Mouse (Mus musculus) C2C12 (cell line): ENCODE results near the gene Myt1l. TPM values are rescaled to one million over a fixed set of nuclear protein-coding genes. Genes with fewer than 3 reads are reported as not detected.

Experiments used
- H3K27me3 ChIP-seq: one replicate; pipeline ENCODE4 v1.6.1; 2011; ENCODE audit not compliant: control insufficient read depth, insufficient read depth, insufficient read length
- H3K36me3 ChIP-seq: one replicate; pipeline ENCODE4 v1.6.1; 2011; ENCODE audit not compliant: control insufficient read depth, insufficient read depth
- H3K4me3 ChIP-seq: one replicate; pipeline ENCODE4 v1.5.1; 2011; ENCODE audit warnings: mild to moderate bottlenecking, control low read depth; ENCODE audit not compliant: poor library complexity, insufficient read depth, severe bottlenecking
- H3K79me2 ChIP-seq: one replicate; pipeline ENCODE4 v1.6.1; 2011; ENCODE audit not compliant: control insufficient read depth, insufficient read depth
- H3K79me3 ChIP-seq: one replicate; pipeline ENCODE4 v1.6.1; 2011; ENCODE audit warnings: low read depth, control low read depth
- H3ac ChIP-seq: one replicate; pipeline ENCODE3; 2011; ENCODE audit warnings: low read depth; ENCODE audit not compliant: control insufficient read depth, insufficient read length
- CEBPB ChIP-seq: IDR thresholded peaks from one replicate; pipeline ENCODE4 v1.6.1; 2011; ENCODE audit warnings: low read depth, mild to moderate bottlenecking, control low read depth, moderate library complexity
- CTCF ChIP-seq: IDR thresholded peaks from one replicate; pipeline ENCODE4 v1.5.1; 2011; ENCODE audit not compliant: control insufficient read depth, insufficient read depth, insufficient read length
- FOSL1 ChIP-seq: IDR thresholded peaks from one replicate; pipeline ENCODE4 v1.8.0; 2011; ENCODE audit warnings: mild to moderate bottlenecking, low read length; ENCODE audit not compliant: poor library complexity, insufficient read depth, severe bottlenecking
- MAX ChIP-seq: IDR thresholded peaks from one replicate; pipeline ENCODE4 v1.6.1; 2011; ENCODE audit warnings: mild to moderate bottlenecking, control low read depth
- MYOD1 ChIP-seq: IDR thresholded peaks from one replicate; pipeline ENCODE4 v1.6.1; 2011; ENCODE audit warnings: low read depth; ENCODE audit not compliant: control insufficient read depth, insufficient read length
- MYOG ChIP-seq: IDR thresholded peaks from one replicate; pipeline ENCODE4 v1.6.1; 2011; ENCODE audit not compliant: control insufficient read depth, insufficient read length; ENCODE audit errors: extremely low read depth
- USF1 ChIP-seq: IDR thresholded peaks from one replicate; pipeline ENCODE4 v1.6.1; 2011; ENCODE audit warnings: low read depth, mild to moderate bottlenecking, control low read depth, moderate library complexity
- polyA plus RNA-seq: library from polyadenylated mRNA; unstranded; fragments of >200 nt; fragmentation: generic; extraction: Trizol; gene quantifications from one replicate; pipeline ENCODE4 v1.2.1, GENCODE M21; 2012; ENCODE audit warnings: missing spikeins

The Myt1l gene
- polyA plus RNA-seq, 1 experiment: not detected

DNA sequence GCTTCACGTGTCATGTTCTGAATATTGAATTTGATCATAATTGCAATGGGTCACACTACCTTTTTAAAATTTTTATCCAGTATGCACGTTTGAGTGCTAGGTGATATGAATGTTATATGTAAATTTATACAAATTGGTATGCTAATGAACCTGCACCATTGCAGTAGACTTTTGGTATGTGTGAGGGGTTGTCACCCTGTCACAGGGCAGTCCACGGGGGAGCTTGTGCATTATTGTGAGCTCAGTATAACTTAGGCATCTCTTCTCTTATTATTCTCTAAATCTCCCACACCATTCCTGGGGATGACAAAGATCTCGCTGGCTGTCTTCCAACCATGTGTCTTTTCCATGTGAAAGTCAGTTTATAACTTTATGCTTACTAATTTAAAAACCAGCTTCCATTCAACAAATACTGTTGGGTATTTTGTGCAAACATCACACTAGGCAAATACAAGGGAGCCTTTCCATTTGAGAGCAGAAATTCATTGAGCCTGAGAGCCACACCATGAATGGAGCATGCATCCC lies 222.5 kb downstream of the Myt1l start:
- Histone ChIP-seq H3K36me3 (no peaks in the 10 kb centered on the region), H3K4me3 (no peak overlapping the region), H3ac (no peak overlapping the region), H3K79me2 (no peaks in the 10 kb centered on the region), H3K79me3 (no peaks in the 10 kb centered on the region), H3K27me3 (no peaks in the 10 kb centered on the region)
- TF ChIP-seq MYOD1 (no peak), MYOG (no peak), MAX (no peak), FOSL1 (no peak), USF1 (no peak), CTCF (no peak), CEBPB (no peak)

DNA sequence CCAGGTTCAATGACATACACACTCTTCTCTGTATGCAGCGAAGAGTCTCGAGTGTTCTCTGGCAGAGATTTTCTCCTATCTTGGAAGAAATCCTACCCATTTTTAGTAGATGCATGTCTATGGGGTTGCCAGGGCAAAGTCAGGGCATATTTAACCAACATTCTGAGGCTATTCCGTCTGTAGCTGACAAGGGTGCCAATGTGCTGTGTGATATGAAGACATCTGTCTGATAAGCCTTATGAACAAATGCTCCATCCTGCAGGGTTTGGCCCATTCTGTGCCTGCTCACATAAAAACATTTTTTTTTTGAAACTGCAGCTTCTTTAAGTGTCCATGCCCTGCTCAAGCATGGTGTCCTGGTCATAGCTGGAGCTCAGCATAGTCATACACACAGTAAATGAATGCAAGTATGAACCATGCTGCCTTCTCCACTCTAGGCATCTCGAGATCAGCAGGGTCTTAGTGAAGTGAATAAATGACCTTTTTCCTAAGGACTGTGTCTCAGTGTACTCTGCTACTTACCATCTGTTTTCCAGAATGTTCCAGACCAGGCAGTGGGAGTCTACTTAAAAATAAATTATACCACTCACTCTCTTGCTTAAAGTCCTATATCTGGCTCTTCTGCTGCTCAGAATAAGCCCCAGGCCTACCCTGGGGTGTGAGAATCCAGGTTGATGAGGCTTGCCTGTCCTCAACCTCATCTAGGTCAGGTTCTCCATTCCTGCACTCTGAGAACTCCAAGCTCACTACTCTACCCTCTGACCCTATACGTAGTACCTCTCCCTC lies 227.1 kb downstream of the Myt1l start:
- Histone ChIP-seq H3K27me3 (no peaks in the 10 kb centered on the region), H3K79me3 (no peaks in the 10 kb centered on the region), H3K36me3 (no peaks in the 10 kb centered on the region), H3K79me2 (no peaks in the 10 kb centered on the region), H3ac (no peak overlapping the region), H3K4me3 (no peak overlapping the region)
- TF ChIP-seq MAX (no peak), MYOD1 (no peak), CEBPB (no peak), USF1 (no peak), CTCF (no peak), FOSL1 (no peak), MYOG (no peak)

DNA sequence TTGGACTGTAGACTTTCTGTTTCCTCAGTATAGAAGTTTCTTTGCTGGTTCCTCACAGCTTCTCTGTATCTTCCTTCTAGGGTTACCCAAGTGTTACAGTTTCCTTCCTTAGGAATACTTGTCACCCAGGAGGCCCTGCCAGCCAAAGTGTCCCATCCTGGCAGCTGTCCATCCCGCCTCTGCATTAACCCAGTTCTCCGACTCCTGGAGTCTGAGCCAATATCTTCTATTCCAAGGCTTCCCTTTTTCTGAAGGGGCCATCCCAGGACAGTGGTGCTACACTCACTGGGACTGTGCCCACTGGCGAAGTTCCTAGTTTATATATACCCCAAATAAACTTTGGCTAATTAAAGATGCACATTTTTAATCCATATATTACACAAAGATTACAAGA lies 227.7 kb downstream of the Myt1l start:
- no peak overlapping the region for H3K4me3 ChIP-seq
- no peaks in the 10 kb centered on the region for H3K79me3 ChIP-seq
- TF ChIP-seq MYOG (no peak), CEBPB (no peak), MAX (no peak), MYOD1 (no peak), CTCF (no peak), USF1 (no peak), FOSL1 (no peak)
- no peaks in the 10 kb centered on the region for H3K79me2 ChIP-seq
- no peak overlapping the region for H3ac ChIP-seq
- H3K27me3 ChIP-seq: no peaks in the 10 kb centered on the region
- no peaks in the 10 kb centered on the region for H3K36me3 ChIP-seq

GRCm38 (mm10) chr12:29760611-29761010 lies 232.4 kb downstream of the Myt1l start:
- no peaks in the 10 kb centered on the region for H3K79me3 ChIP-seq
- no peak for TF ChIP-seq CEBPB
- no peak for TF ChIP-seq USF1
- TF ChIP-seq FOSL1: no peak
- no peak for TF ChIP-seq CTCF
- TF ChIP-seq MYOG: no peak
- no peaks in the 10 kb centered on the region for H3K79me2 ChIP-seq
- H3K4me3 ChIP-seq: no peak overlapping the region
- H3K36me3 ChIP-seq: no peaks in the 10 kb centered on the region
- H3ac ChIP-seq: no peak overlapping the region
- no peaks in the 10 kb centered on the region for H3K27me3 ChIP-seq

- Histone ChIP-seq H3K79me3 (no peaks in the 10 kb centered on the region), H3K36me3 (no peaks in the 10 kb centered on the region), H3ac (no peak overlapping the region), H3K79me2 (no peaks in the 10 kb centered on the region), H3K27me3 (no peaks in the 10 kb centered on the region), H3K4me3 (no peak overlapping the region)
- TF ChIP-seq CEBPB (no peak), USF1 (no peak), CTCF (no peak), FOSL1 (no peak)
These were observed 238.0 kb downstream of the Myt1l start for GRCm38 (mm10) chr12:29766158-29766557.

GRCm38 (mm10) chr12:29771791-29772190 lies 243.6 kb downstream of the Myt1l start:
- H3K36me3 ChIP-seq: no peaks in the 10 kb centered on the region
- no peak overlapping the region for H3ac ChIP-seq
- TF ChIP-seq MYOG: no peak
- no peak for TF ChIP-seq CTCF
- no peak for TF ChIP-seq MYOD1
- TF ChIP-seq CEBPB: no peak
- no peak for TF ChIP-seq MAX
- no peak for TF ChIP-seq FOSL1
- TF ChIP-seq USF1: no peak
- H3K4me3 ChIP-seq: no peak overlapping the region
- no peaks in the 10 kb centered on the region for H3K79me2 ChIP-seq
- H3K79me3 ChIP-seq: no peaks in the 10 kb centered on the region
- no peaks in the 10 kb centered on the region for H3K27me3 ChIP-seq
